Mouse (Mus musculus) spleen, postnatal 10 days (tissue): ENCODE data around the gene Olfr120.
"Not testable (repeated sequence)": the region's sequence is repeated elsewhere in the genome, so short reads cannot be mapped to it uniquely, and the experiment has no call there.

Experiments used
- DNase-seq, 2 experiments: peaks; one replicate each; pipeline ENCODE4 v3.0.0; 2021 to 2022; ENCODE audit warnings: low spot score in 2 of 2

The Olfr120 gene

DNA sequence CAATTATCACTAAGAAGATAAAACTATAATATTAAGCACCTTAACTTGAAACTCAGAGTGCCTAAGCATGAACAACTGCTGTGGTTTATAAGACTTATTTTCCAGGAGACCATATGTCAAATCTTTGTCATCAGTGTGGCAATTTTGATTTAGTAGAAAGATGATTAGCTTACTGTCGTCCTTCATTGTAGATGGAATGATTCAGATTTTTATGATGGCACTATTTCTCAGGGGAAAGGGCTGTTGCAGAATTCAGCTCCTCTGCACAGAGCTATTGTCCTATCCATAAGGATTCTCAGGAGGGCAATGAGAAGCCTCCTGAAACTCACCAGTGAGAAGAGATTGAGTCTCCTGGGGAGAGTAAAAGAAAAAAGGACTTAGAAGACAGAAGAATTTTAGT, at the start of gene Olfr120:
Gene Olfr120 (plus strand): TSS at position 301 of the 400 bp plus-strand sequence.
- DNase-seq, result no peak

- DNase-seq, result not testable (repeated sequence)
Observed at GRCm38 (mm10) chr17:37696264-37696663, 25.3 kb upstream of the Olfr120 start, which contains the start of gene Olfr119. Gene Olfr119, plus strand, starts transcription at chr17:37696564.

- DNase-seq, result no peak
Observed at GRCm38 (mm10) chr17:37738070-37738469, 16.5 kb downstream of the Olfr120 start.

- no peak for DNase-seq
Observed at GRCm38 (mm10) chr17:37768307-37768706, 46.7 kb downstream of the Olfr120 start, which contains the start of gene Olfr122. Gene Olfr122, plus strand, starts transcription at chr17:37768607.
